Mouse (Mus musculus) ES-E14 (cell line): ENCODE results near the gene Ccdc58.

Experiments used
- HCFC1 ChIP-seq: IDR thresholded peaks from 2 replicates; pipeline ENCODE4 v1.6.1; 2012; ENCODE audit warnings: low read length, inconsistent platforms, borderline replicate concordance; ENCODE audit not compliant: insufficient read depth
- ZNF384 ChIP-seq: IDR thresholded peaks from 2 replicates; pipeline ENCODE4 v1.6.1; 2012; ENCODE audit warnings: low read depth, low read length, inconsistent platforms

GRCm38 (mm10) chr16:36090785-36091509, 19.5 kb downstream of the Ccdc58 start:
- TF ChIP-seq HCFC1 (no peak), ZNF384 (no peak)
